Mouse (Mus musculus) inflammation-experienced regulatory T-cells, adult 6 months (primary cell): ENCODE data around the gene Fcgrt. TPM values are rescaled to one million over a fixed set of nuclear protein-coding genes. Genes with fewer than 3 reads are reported as not detected.
A peak's percentile ranks its signal among the peaks of the same experiment; 100 is the strongest.
"Not testable (repeated sequence)": the region's sequence is repeated elsewhere in the genome, so short reads cannot be mapped to it uniquely, and the experiment has no call there.

ENCODE experiments used
- ATAC-seq: one replicate; pipeline ENCODE4 v1.8.0; 2017
- polyA plus RNA-seq, 3 experiments: library from polyadenylated mRNA; unstranded; fragments of 100-300 nt; shearing (Covaris generic); gene quantifications; one replicate each; pipeline ENCODE4 v1.2.1; 2017

Fcgrt gene
- polyA plus RNA-seq, 3 experiments from 2014 or later: 0.81 to 3.0 (median 1.8) TPM

- no peak for ATAC-seq
Measured at GRCm38 (mm10) chr7:45107052-45107645, 3.5 kb upstream of the Fcgrt start.

GRCm38 (mm10) chr7:45106441-45106840 is 2.8 kb upstream of the Fcgrt start:
- no peak for ATAC-seq

- no peak for ATAC-seq
Measured at GRCm38 (mm10) chr7:45105491-45105890, 1.8 kb upstream of the Fcgrt start.

DNA sequence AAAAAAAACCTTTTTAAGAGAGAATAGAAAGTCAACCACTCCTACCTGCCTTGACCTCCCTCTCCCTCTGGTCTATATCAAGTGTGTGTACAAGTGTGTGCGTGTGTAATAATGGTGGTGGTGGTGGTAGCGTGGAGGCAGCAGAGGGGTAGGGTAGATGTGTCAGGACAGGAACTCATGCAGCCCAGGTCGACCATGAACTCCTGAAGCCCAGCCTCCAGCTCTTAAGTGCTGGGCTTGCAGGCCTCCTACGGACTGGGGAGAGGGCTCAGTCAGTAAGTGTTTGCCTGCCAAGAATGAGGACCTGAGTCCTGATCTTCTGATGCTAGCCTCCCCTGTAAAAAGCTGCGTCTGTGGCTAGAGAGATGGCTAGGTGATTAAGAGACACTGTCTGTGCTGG is 1.3 kb upstream of the Fcgrt start:
- ATAC-seq: no peak

- ATAC-seq: no peak
Measured at GRCm38 (mm10) chr7:45102940-45103585, 588 bp downstream of the Fcgrt start.

GRCm38 (mm10) chr7:45102441-45102840 is 1.2 kb downstream of the Fcgrt start:
- no peak for ATAC-seq

GRCm38 (mm10) chr7:45100046-45100445 is 3.6 kb downstream of the Fcgrt start:
- no peak for ATAC-seq

GRCm38 (mm10) chr7:45098541-45099240 is 5.0 kb downstream of the Fcgrt start:
- ATAC-seq: no peak

- no peak for ATAC-seq
Measured at GRCm38 (mm10) chr7:45097479-45097878, 6.2 kb downstream of the Fcgrt start.

DNA sequence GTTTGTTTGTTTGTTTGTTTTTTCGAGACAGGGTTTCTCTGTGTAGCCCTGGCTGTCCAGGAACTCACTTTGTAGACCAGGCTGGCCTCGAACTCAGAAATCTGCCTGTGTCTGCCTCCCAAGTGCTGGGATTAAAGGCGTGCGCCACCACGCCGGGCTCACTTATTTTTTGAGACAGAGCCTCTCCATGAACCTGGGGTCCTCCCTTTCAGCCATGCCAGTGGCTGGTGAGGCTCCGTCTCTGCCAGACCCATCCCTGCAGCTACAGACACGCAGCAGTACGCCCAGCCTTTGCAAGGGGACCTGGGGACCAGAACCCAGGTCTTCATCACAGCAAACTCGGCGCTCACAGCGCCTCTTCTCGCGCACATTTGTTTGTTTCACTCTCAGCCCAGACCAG is 7.7 kb downstream of the Fcgrt start:
- ATAC-seq: not testable (repeated sequence)

DNA sequence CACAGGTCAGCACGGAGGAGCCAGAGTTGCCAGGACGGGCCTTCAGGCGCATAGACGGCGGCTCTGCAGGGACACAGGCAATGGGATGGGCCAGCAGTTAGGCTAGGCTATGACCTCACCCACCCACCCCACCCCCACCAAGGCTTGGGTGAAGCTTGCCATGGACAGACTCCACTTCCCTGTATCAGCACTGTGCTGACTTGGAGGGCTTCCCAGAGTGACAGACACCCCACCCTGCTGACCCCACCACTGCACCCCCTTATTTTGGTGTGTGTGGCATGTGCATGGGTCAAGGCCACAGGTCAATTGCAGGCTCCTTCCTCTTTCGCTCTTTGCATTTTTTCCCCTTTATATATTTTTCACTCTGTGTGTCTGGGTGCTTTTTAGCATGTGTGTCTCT is 8.3 kb downstream of the Fcgrt start:
- ATAC-seq: no peak

- no peak for ATAC-seq
Measured at GRCm38 (mm10) chr7:45094121-45094520, 9.5 kb downstream of the Fcgrt start.

DNA sequence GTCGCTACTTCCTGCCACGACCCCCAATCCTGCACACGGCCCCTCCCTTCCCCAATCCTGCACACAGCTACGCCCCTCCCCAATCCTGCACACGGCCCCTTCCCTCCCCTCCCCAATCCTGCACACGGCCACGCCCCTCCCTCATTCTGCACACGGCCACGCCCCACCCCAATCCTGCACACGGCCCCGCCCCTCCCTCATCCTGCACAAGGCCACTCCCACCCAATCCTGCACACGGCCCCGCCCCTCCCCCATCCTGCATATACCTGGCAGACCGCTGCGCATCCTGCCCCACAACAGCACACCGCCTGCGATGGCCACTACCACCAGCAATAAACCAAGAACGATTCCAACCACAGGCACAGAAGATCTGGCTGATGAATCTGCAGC is 10.1 kb downstream of the Fcgrt start:
- ATAC-seq: no peak

GRCm38 (mm10) chr7:45092828-45093515 is 10.7 kb downstream of the Fcgrt start:
- no peak for ATAC-seq

DNA sequence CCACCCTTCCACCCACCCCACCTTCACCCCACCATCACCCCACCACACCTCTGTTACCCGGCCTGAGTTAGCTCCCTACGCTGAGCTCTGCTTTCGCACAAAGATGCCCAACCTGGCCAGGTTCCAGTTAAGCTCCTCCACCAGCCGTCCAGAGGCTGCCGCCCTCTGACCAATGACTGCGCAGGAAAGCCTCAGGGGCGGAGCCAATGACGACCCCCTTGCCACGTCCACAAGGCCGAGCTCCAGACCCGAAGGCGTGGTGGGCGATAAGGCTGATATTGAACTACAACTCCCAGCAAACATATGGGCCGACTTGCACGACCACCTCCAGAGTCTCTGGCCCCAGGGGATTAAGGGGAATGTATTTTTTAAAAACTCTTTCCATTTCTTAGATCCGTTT is 11.6 kb downstream of the Fcgrt start, which contains the start of gene Rcn3:
Rcn3 (minus strand) TSS at position 174 of the 400 bp plus-strand sequence.
- ATAC-seq: no peak

GRCm38 (mm10) chr7:45091001-45091990 is 12.4 kb downstream of the Fcgrt start:
- no peak for ATAC-seq

DNA sequence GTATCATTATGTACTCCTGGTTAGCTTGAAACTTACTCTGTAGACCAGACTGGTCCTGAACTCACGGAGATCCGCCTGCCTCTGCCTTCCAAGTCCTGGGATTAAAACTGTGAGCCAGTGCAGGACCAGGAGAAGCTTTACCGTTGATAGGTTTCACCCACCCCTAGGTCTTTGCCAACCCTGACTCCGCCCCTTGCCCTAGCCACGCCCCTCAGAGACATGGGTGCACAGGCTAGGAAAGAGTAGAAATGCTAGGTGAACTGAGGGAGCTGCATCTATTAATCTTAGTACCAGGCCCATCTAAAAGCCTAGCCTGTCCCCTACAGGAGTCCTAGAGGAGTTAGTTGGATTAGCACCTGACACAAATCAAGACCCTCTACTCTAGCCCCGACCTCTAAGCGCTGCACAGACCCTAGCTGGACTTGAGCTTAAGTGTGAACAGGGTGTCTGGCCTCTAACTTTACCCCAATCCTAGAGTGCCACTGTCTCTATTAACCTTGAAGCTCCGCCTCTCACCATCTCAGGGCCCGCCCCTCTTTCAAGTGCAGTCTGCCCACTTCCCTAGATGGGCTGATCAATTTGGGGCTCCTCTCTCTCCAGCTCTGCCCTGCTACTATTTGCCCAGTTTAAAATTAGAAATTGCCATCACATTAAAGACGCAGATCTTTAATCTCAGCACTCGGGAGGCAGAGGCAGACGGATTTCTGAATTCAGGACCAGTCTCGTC is 13.2 kb downstream of the Fcgrt start:
- no peak for ATAC-seq

GRCm38 (mm10) chr7:45088597-45088996 is 15.1 kb downstream of the Fcgrt start:
- no peak for ATAC-seq

DNA sequence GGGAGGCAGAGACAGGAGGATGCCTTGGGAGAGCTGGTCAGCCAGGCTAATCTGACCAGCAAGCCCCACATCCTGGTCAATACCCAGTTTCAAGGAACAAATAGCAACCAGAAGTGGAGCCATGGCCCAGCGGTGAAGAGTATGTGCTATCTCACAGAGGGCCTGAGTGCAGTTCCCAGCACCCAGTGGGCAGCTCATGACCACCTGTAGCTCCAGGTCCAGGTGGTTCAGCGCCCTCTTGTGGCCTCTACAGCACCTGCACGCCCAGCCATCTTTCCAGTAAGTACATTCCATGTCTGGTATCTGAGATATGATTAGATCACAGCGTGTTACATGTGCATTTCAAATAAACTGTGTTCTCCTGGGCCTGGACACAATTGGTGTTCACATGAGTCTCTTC is 17.6 kb downstream of the Fcgrt start:
- no peak for ATAC-seq

DNA sequence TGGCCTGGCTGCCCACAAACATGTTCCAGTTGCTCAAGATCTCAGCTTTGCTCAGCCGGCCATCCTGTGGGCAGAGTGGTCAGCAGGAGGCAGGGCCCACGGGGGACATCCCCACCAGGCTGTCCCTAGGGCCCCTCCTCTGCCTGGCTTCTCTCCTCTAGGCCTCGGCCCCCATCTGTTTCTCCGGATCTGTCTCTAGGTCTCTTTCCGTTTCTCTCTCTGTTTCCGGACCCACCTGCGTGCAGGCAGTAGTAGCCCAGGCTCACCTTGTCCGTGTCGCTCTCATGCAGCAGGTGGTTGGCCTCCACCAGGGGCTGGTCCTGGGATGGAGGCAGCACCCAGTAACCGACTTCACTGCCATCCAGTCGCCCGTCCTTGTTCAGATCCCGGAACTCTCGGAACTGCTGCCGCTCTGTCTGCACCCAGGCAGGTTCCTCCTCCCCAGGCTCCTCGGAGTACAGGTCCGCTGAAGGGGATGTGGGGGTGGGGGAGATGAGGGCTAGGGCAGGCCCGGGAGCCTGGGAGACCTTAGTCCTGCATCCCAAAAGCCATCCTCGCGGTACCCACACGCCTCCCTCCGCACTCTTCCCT is 20.3 kb downstream of the Fcgrt start:
- ATAC-seq: peak; percentile 36
